Mouse (Mus musculus) midbrain, embryonic 14.5 days (tissue): ENCODE measurements at regions not wholly inside any gene's neighbourhood (a gene's known extent, or its start where the extent isn't known, plus 50 kb on each side); places are given as distances from the start of the nearest gene placed in this dataset.

Experiments used
- ATAC-seq: fragments of 200-750 bp; cut with Nextera tagmentation; 2 replicates; pipeline ENCODE4 v1.8.0; 2017; ENCODE audit warnings: moderate number of reproducible peaks, moderate library complexity; ENCODE audit not compliant: low FRiP score, low TSS enrichment
- DNase-seq: peaks from one replicate; pipeline ENCODE4 v3.0.0-alpha.2; 2015
- H3K27ac ChIP-seq: fragments of 300-500 bp; sonication (generic); replicated peaks from 2 replicates; pipeline ENCODE4 v1.5.1; 2014; ENCODE audit warnings: mild to moderate bottlenecking, low read depth, low read length, moderate library complexity
- H3K27me3 ChIP-seq: fragments of 300-500 bp; sonication (generic); 2 replicates; pipeline ENCODE4 v1.6.1; 2014; ENCODE audit warnings: low read length, control low read depth, mixed read lengths; ENCODE audit not compliant: control insufficient read depth, insufficient read depth
- H3K36me3 ChIP-seq: fragments of 300-500 bp; sonication (generic); 2 replicates; pipeline ENCODE4 v1.6.1; 2014; ENCODE audit warnings: low read length, control low read depth; ENCODE audit not compliant: control insufficient read depth, insufficient read depth
- H3K4me1 ChIP-seq: fragments of 300-500 bp; sonication (generic); 2 replicates; pipeline ENCODE4 v1.6.1; 2014; ENCODE audit warnings: mild to moderate bottlenecking, antibody characterized with exemption, low read length, control low read depth; ENCODE audit not compliant: control insufficient read depth, insufficient read depth
- H3K4me2 ChIP-seq: fragments of 300-500 bp; sonication (generic); 2 replicates; pipeline ENCODE4 v1.6.1; 2014; ENCODE audit warnings: mild to moderate bottlenecking, low read length, moderate library complexity
- H3K4me3 ChIP-seq: fragments of 300-500 bp; sonication (generic); replicated peaks from 2 replicates; pipeline ENCODE4 v1.5.1; 2014; ENCODE audit warnings: low read depth, low read length
- H3K9ac ChIP-seq: fragments of 300-500 bp; sonication (generic); replicated peaks from 2 replicates; pipeline ENCODE4 v1.6.1; 2014; ENCODE audit warnings: mild to moderate bottlenecking, low read length, moderate library complexity
- H3K9me3 ChIP-seq: fragments of 300-500 bp; sonication (generic); 2 replicates; pipeline ENCODE4 v1.6.1; 2016; ENCODE audit warnings: low read length, control low read depth, mixed read lengths; ENCODE audit not compliant: control insufficient read depth
- WGBS: fragments of 180-500 bp; shearing (Covaris S2); extraction: QIAGEN DNeasy Blood & Tissue Kit; methylation state at CpG from one replicate; pipeline ENCODE4 v1.1.7; 2014; 5-methylcytosine and 5-hydroxymethylcytosine counted together

DNA sequence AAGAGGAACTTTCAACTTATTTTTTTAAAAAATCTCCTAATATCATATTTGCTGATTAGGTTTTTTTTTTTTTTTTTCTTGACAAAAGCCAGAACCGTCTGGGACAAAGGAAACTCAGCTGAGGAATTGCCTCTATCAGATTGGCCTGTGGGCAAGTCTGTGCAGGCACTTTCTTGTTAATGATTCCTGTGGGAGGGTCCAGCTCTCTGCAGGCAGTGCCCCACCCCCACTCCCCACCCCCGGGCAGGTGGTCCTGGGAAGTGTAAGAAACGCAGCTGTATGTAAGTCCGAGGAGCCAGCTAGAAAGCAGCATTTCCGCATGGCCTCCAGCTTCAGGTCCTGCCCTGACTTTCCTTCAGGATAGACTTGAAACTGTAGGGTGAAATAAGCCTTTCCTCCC, 377.7 kb downstream of the Sox2 start:
- 12% methylated on average over 5 of the region's 5 CpGs for WGBS
- ATAC-seq, result no peak
- Histone ChIP-seq H3K27me3 (no peaks in the 10 kb centered on the region), H3K36me3 (no peaks in the 10 kb centered on the region), H3K9me3 (no peaks in the 10 kb centered on the region), H3K4me1 (no peaks in the 10 kb centered on the region), H3K4me2 (no peak overlapping the region), H3K4me3 (no peak overlapping the region), H3K9ac (no peak overlapping the region), H3K27ac (no peak overlapping the region)
- DNase-seq, result no peak

DNA sequence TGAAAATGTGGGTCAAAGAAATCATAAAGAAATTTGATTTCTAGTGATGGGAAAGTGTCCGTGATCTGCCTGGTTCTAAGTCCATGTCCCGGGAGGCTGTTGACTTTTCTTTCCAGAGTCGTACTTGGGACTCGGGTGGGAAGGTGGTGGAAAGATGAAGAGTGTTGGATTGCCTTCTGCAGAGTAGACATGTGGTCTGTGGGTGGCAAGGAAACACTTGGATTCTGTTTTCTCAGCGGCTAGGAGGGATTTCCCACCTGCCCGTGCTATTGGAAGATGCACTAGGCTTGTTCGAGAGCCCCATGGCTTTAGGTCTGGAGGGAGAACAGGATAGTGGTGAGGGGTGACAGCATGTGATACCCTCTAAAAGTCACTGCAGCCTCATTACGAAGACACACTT, 379.7 kb downstream of the Sox2 start:
- H3K27me3 ChIP-seq, result no peaks in the 10 kb centered on the region
- H3K4me3 ChIP-seq, result no peak overlapping the region
- 93% methylated on average over 8 of the region's 8 CpGs for WGBS
- no peak overlapping the region for H3K4me2 ChIP-seq
- no peak for DNase-seq
- H3K4me1 ChIP-seq, result no peaks in the 10 kb centered on the region
- H3K27ac ChIP-seq, result no peak overlapping the region
- H3K36me3 ChIP-seq, result no peaks in the 10 kb centered on the region
- no peak for ATAC-seq
- H3K9ac ChIP-seq, result no peak overlapping the region
- no peaks in the 10 kb centered on the region for H3K9me3 ChIP-seq

DNA sequence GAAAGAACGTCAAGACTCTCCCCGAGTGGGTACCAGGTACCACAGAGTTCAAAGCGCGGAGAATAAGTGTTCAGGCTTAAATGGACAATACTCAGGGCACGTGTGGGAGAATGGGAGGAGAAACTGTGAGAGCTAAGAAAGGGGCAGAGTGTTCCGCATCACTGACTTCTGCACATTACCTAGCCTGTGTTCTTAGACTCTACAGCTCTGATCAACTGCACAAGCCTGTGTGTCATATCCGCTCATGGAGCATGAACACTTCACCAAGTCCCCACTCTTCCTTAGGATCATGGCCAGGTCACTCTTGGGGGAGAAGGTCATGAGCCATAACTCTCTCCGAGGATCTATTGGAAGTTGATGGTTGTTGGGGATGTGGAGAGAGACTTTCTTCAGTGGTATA, 383.4 kb downstream of the Sox2 start:
- Histone ChIP-seq H3K9me3 (no peaks in the 10 kb centered on the region), H3K4me2 (no peak overlapping the region), H3K9ac (no peak overlapping the region), H3K36me3 (no peaks in the 10 kb centered on the region), H3K4me3 (no peak overlapping the region), H3K27ac (no peak overlapping the region), H3K27me3 (no peaks in the 10 kb centered on the region), H3K4me1 (no peaks in the 10 kb centered on the region)
- no peak for ATAC-seq
- WGBS, result 73% methylated on average over 8 of the region's 8 CpGs
- no peak for DNase-seq

DNA sequence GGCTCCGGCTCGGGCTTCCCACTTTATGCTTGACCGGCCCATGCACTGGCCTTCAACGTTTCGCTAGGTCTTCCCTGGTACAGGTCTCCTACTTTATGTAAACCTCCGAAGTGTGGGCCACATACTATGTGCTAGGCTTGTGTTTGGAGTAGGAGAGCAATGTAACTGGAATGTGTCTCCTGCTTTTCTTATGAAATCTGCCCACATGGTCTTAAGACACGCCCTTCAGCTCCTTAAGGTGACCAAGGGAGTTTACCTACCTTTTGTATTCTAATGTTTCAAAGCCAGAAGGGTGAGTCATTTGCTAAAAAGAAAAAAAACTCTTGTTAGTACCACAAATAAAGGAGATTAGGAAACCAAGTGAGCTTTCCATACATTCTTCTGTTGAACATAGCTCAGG, 385.0 kb downstream of the Sox2 start:
- Histone ChIP-seq H3K36me3 (no peaks in the 10 kb centered on the region), H3K27ac (no peak overlapping the region), H3K9me3 (no peaks in the 10 kb centered on the region), H3K4me2 (no peak overlapping the region), H3K4me1 (no peaks in the 10 kb centered on the region), H3K4me3 (no peak overlapping the region), H3K9ac (no peak overlapping the region), H3K27me3 (no peaks in the 10 kb centered on the region)
- no peak for DNase-seq
- ATAC-seq, result no peak
- 79% methylated on average over 7 of the region's 7 CpGs for WGBS

DNA sequence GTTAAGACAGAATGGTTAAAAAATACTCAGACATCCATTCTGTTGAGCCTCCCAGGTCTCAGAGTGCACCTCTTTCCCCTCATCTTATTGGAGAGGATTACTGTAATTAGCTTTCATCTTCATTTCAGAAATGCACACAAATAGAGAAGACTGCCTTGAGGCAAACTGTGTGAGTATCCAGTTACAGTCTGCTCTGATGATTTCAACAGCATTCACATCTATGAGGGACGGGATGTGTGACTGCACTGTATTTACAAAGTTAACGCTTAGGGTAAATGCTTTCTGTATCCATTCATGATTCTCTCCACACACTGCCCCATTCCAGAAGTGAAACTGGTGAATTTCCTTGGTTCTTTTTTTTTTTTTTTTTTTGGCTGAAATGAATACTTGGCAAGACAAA, 393.5 kb downstream of the Sox2 start:
- WGBS, result 79% methylated on average over 2 of the region's 2 CpGs
- Histone ChIP-seq H3K27ac (no peak overlapping the region), H3K4me2 (no peak overlapping the region), H3K4me3 (no peak overlapping the region), H3K9me3 (no peaks in the 10 kb centered on the region; the same call in 1 of the 2 replicates), H3K27me3 (no peaks in the 10 kb centered on the region), H3K36me3 (no peaks in the 10 kb centered on the region), H3K9ac (no peak overlapping the region), H3K4me1 (no peaks in the 10 kb centered on the region)
- ATAC-seq (no peak), DNase-seq (peak; percentile 29)

DNA sequence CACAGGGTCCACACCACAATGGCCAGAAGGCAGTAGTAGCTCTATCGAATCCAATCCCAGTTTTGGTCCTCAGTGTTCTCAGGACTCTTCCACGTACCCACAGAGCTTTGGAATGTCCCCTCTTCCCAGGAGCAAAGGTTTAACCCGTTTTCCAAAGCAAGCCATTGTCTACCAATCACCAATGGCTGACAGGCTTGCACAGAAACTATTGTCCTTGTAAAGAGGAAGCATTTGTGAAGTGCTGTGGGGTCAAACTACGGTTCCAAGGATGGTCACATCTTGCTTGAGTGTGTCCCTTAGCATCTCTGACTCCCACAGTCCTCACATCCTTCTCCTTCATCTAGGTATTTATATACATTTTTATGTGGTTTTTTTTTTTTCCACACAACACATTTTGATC, 409.2 kb downstream of the Sox2 start:
- Histone ChIP-seq H3K4me2 (no peak overlapping the region), H3K9ac (no peak overlapping the region), H3K9me3 (no peaks in the 10 kb centered on the region), H3K36me3 (no peaks in the 10 kb centered on the region), H3K27me3 (no peaks in the 10 kb centered on the region), H3K27ac (no peak overlapping the region), H3K4me3 (no peak overlapping the region), H3K4me1 (peaks cover 12% of the 10 kb centered on the region)
- ATAC-seq (no peak), DNase-seq (no peak)
- WGBS, result 6% methylated on average over 4 of the region's 4 CpGs

DNA sequence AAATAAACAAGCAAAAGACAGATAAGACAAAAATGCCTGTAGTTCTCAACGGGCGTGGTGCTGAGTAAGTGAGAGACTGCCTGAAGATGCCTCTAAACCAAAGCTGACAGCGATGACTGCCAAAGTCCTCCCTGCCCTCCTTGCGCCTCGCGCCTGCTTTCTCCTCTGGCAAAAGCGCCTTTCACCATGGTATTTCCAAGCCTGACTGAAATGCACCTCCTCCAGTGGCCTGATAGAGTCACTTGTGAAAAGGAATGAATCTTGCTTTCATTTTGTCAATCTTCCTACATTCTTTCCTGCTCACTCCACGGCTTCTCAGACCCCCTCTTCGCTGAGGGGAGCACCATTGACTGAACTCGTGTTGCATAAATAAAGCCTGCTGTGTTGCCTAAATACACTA, 409.8 kb downstream of the Sox2 start:
- ATAC-seq (no peak), DNase-seq (peak; percentile 57)
- no peaks in the 10 kb centered on the region for H3K36me3 ChIP-seq
- no peak overlapping the region for H3K27ac ChIP-seq
- no peak overlapping the region for H3K4me3 ChIP-seq
- no peaks in the 10 kb centered on the region for H3K27me3 ChIP-seq
- H3K9ac ChIP-seq, result no peak overlapping the region; the same call in 1 of the 2 replicates
- H3K4me2 ChIP-seq, result peak overlapping the region; percentile 27
- H3K9me3 ChIP-seq, result no peaks in the 10 kb centered on the region
- WGBS, result 7% methylated on average over 10 of the region's 10 CpGs
- H3K4me1 ChIP-seq, result peaks cover 12% of the 10 kb centered on the region

DNA sequence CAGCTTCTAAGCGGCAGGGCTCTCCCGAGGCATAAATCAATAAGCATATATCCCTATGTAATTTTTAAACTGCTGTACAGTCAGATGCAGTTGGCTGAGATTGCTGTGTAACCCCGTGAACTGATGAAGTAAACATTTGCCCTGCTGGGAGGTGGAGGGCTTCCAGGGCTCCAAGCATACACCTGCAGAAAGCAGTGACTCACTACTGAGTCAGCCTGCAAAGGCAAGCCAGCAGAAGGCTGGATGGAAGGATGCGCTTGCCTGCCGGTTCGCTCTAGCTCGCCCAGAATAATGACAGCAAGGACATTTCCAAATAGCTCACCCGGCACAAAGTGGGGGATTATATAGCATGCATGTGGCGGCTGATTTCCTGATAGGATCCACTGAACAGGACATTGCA, 416.6 kb downstream of the Sox2 start:
- no peak overlapping the region for H3K9ac ChIP-seq
- no peaks in the 10 kb centered on the region for H3K9me3 ChIP-seq
- peak; percentile 44 for DNase-seq
- no peak overlapping the region for H3K4me3 ChIP-seq
- ATAC-seq, result no peak
- WGBS, result 36% methylated on average over 9 of the region's 9 CpGs
- H3K4me1 ChIP-seq, result no peaks in the 10 kb centered on the region
- H3K36me3 ChIP-seq, result no peaks in the 10 kb centered on the region
- no peak overlapping the region for H3K4me2 ChIP-seq
- H3K27ac ChIP-seq, result no peak overlapping the region
- H3K27me3 ChIP-seq, result no peaks in the 10 kb centered on the region

DNA sequence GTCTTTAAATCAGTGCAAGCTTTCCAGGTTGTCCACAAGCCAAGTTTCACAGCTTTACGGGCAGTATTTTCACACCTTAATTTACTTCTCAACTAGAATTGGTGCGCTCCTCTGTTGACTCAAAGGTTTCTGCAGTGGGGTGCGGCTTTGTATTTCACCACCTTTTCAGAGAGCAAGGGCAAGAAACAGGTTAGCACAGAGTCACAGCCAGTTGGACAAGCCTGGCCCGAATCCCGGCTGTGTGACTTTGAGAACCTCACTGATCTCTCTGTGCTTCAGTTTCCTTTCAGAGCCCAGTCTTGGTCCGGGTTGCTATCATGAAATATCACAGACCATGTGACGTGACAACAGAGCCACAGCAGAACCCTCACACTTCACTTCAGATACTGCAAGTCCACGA, 418.4 kb downstream of the Sox2 start:
- DNase-seq (no peak), ATAC-seq (no peak)
- no peaks in the 10 kb centered on the region for H3K4me1 ChIP-seq
- no peaks in the 10 kb centered on the region for H3K27me3 ChIP-seq
- 95% methylated on average over 8 of the region's 8 CpGs for WGBS
- no peaks in the 10 kb centered on the region for H3K9me3 ChIP-seq
- H3K9ac ChIP-seq, result no peak overlapping the region
- no peak overlapping the region for H3K4me3 ChIP-seq
- H3K27ac ChIP-seq, result no peak overlapping the region
- H3K36me3 ChIP-seq, result no peaks in the 10 kb centered on the region
- H3K4me2 ChIP-seq, result no peak overlapping the region
